Mouse (Mus musculus) cerebellum, adult 11 months (tissue): ENCODE measurements around the gene Inpp4a.
A peak's percentile ranks its signal among the peaks of the same experiment; 100 is the strongest.

Experiments used
- DNase-seq: peaks from one replicate; pipeline ENCODE4 v3.0.0; 2022

The Inpp4a gene

DNA sequence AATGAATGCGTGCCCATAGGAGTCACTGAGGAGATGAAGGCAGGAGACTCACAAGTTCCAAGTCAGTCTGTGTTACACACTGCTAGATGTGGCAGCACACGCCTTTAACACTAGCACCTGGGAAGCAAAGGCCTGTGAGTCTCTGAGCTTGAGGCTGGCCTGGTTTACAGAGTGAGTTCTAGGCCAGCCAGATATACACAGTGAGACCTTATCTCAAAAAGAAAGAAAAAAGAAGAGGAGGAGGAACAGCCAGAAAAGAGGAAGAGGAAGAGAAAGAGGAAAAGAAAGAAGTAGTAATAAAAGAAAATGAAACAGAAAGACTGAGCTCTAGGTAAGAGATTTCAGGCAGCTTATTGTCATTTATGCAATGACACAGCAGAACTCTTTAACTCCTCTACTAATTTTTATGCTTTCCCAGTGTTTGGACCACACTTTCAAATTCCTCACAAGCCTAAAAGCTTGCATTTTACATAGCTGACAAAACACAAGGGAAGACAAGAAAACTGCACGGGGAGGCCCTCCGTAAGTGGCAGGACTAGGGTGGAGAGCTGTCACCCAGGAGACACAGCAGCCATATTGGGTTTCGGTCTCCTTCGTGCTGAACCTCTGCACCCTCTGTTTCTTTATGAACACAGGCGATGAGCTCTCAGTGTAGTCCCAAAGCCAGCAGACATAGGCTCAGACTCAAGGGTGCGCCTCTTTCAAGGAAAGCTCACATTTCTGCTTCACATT is 127.6 kb downstream of the Inpp4a start:
- DNase-seq: no peak

DNA sequence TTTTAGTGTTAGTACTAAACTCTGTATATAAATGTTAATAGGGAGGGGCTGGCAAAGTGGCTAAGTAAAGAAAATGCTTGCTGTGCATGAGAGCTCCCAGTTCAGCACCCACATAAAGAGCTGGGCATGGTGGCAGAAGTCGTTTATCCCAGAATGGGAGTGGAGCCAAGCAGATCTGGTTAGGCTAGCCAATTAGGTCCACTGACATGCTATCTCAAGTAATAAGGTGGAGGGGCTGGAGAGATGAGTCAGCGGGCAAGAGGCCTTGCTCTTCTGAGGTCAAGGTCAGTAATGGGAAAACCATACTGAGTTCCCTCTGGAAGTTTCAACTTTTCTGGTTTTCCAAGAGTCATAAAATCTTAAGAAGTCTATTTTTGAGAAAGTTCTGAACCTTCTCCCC is 129.2 kb downstream of the Inpp4a start:
- no peak for DNase-seq

DNA sequence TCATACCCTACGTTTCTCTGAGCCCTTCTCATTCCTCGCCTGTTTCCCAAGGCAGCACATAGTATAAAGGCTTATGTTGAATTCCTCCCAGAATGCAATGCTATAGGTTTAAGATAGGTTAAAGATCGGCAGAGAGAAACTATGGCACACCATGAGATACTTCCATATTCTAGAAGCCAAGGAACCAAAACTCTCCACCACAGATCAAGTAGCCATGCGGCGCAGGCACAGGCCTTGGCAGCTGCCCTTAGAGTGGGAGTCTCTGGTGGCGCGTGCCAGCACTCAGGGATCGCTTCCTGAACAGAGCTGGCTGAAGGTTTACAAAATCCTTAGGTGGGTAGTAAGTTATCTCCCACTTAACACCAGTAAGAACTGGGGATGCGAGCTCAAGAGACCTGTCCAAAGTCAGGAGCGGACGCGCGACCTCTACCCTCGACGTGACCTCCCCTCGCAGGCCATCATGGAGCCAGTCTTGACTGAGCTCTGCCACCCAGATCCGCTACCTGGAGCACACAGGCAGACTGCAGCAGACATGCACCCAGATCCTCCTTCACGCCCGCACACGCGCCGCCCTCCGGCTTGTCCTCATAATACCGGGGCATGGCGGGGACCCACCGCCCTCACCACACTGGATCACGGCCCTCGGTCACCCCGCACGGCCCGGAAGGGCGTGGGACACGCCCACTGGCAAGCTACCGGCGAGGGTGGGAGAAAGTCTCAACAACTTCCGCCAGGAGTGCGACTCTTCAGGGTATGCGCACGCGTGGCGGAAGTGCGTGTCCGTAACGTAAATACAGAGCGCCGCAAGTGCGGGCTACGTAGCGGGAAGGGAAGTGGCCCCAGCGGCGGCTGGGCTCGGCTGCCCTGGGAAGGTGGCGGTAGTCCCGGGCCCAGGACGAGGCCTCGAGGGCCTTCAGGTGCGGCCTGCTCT is 130.0 kb downstream of the Inpp4a start, which contains the start of the genes Coa5 and Unc50:
TSS of gene Coa5 (minus strand) at position 738 of the 931 bp plus-strand sequence.
TSS of gene Unc50 (plus strand) at position 774 of the 931 bp plus-strand sequence.
- peak; percentile 92 for DNase-seq

DNA sequence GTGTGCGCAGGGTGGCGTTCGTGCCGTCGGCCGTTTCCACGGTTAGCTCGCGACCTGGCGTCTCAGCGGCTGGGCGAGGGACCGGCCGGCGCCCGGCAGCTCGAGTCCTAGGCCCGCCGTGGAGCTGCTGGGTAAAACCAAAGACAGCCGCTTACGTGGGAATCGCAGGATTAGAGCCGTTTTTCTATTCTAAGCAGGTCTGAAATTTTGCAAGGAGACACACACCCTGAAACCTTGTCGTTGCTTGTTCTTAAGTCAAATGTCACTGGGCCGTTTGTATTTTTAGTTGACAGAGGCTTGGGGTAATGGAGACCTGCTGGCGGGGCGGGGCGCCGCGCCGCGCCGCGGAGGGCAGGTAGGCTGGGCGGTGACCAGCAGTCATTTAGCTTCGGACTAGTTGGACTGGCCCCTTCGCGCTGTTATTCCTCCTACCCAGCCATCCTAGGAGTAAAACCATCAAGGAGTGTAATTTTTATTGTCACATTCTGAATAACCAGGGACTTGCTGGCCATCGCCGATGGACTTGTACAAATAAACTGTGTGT is 130.7 kb downstream of the Inpp4a start:
- DNase-seq: no peak

DNA sequence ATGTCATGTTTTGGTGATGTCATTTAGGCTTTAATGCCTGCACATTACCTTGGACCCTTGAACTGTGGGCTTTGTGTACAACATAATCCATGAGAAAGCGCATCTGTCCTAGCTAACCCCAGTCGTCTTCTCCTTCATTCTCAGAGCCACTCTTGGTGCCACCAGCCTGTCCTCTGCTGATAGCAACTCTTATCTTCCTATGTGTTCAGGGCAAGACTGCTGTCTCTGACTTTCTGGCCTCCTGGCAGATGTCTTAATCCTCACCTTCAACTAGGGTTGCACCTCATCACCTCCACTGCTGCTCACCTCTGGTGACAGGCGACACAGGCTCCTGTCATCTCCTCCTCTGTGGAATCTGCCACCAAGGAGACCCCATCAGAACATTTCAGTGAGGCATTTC is 136.8 kb downstream of the Inpp4a start:
- no peak for DNase-seq

DNA sequence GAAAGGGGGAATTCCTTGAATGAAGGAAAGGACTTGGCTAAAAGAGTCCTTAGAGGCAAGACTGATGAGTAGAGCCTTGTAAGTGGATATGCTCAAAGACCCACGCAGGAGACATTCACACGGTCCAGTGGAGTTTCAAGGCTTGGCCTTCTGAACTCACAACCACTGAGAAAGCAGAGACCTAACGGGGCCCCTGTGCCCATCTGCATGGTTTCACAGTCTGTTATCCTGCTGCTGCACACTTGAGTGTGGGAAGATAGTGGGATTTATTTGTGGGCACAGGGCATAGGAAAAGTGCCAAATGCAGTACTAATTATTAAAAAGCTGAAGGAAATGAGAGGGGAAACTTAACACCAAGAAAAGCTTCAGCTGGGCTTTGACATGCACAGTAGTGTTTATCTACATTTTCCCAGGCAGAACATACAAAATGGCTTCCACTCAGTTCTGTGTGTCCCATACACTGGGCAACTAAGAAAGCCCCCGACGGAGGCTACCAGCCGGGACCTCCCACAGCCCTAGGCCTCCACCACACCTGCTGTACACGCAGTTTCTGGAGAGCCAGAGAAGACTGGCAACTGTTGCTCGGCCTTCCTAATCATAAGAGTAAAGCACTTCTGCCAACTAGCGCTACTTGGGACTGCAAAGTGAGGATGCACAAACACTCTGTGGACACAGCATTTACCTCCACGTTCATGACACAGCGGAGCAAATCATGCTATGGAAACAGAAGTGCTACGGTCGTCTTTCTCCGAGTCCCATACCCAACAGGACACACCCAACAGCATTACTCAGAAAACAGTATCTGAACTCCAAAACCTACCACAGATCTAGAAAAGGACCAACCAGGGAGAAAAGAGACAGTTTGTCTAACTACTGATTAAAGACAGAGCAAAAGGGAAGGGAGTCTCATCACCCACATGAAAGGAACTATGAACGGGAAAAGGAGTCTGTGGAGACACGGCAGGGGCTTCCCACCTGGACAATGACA is 143.5 kb downstream of the Inpp4a start:
- DNase-seq: no peak

DNA sequence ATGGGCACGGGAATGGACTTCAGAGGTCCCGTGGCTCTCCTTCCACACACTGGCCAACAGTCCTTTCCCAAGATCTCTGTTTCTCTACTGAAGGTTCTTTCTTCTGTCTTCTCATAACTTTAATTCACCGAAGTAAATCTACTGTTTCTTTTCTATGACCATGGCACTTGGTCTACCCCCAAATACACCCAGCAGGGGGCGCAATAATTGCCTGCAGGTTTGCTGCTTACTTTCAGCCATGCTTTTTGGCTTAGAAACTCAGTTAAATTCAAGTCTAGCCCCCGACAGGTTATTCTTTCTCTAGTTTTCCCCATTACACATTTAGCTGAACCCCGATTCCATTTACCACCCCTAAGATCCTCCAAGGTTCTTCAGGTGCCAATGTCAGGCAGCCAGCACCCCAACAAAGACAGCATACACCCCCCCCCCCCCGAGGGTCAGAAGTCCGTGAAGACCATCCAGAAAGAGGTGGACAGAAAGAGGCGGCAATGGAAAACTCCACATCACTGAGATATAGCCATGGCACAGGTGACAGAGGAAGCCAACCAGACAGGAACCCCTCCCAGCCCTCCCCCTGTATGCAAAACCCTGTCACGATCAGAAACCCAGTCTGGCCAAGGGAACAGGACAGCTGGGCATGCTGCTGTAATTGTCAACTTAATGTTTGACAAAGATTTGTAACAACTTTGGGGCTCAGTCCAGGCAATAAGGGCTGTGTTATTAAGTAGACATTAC is 148.9 kb downstream of the Inpp4a start:
- peak; percentile 36 for DNase-seq

DNA sequence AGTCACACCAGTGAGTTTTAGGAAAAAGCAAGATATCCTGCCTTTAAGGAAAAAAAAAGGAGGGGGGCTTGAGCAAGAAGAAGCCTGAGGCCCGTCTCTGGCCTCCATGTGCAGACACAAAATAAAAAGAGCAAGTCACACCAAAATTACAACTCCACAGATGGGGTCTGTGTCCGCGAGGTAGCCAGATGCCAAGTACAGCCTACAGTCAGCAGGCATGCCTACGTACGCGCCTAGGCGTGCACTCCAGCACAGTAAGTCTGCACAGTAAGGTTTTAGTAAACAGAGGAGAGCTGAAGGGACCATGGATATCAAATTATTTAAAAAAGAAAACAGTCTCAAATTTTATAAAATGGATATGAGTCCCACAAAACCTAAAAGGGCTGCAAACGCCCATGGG is 151.6 kb downstream of the Inpp4a start:
- no peak for DNase-seq

DNA sequence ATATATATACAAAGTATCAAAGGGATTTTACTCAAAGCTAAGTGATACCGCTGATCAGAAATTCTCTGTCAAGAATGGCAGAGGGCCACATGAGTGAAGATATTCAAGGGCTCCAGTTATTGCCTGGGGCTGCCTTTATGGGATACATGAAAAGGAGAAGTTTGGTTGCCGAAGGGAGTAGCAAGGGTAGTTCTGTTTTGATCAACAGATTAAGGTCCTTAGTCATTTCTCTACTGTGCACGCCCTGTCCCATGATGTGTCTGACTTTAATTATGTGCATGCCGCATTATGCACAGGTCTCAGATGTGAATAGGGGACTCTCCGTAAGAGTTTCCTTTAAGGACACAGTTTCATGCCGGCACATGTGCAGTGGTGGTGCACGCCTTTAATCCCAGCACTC is 157.9 kb downstream of the Inpp4a start:
- no peak for DNase-seq
